Mouse (Mus musculus): ENCODE measurements at regions not wholly inside any gene's neighbourhood (a gene's known extent, or its start where the extent isn't known, plus 50 kb on each side); places are given as distances from the start of the nearest gene placed in this dataset.
A peak's percentile ranks its signal among the peaks of the same experiment; 100 is the strongest.

GRCm38 (mm10) chr1:186197057-186197456, 79.9 kb upstream of the Lyplal1 start:
- intact Hi-C loops (cut with DNase I) = no loop called here
- DNase-seq (ENCODE audit: low spot score in 2 of 2) = no peak

- intact Hi-C loops (cut with DNase I) = no loop called here
- no peak for DNase-seq (ENCODE audit: low spot score in 2 of 2)
Measured at GRCm38 (mm10) chr1:186189390-186189789, 72.3 kb upstream of the Lyplal1 start.

- intact Hi-C loops (cut with DNase I) = no loop called here
- DNase-seq (ENCODE audit: low spot score in 2 of 2) = no peak
Measured at GRCm38 (mm10) chr1:186187372-186187771, 70.3 kb upstream of the Lyplal1 start.

GRCm38 (mm10) chr1:186183204-186183651, 66.1 kb upstream of the Lyplal1 start:
- DNase-seq (ENCODE audit: low spot score in 2 of 2) = no peak
- intact Hi-C loops (cut with DNase I) = loop anchor here (5.0 kb wide), 1 partner anchor 529 kb away; no protein-coding TSS in a partner anchor

GRCm38 (mm10) chr1:186182498-186183203, 65.5 kb upstream of the Lyplal1 start:
- DNase-seq (ENCODE audit: low spot score in 2 of 2) = peak; percentile 43 to 46
- intact Hi-C loops (cut with DNase I) = loop anchor here (5.0 kb wide), 1 partner anchor 530 kb away; no protein-coding TSS in a partner anchor

- intact Hi-C loops (cut with DNase I) = no loop called here
- DNase-seq (ENCODE audit: low spot score in 2 of 2) = no peak
Measured at GRCm38 (mm10) chr1:186177019-186177418, 59.9 kb upstream of the Lyplal1 start.

- intact Hi-C loops (cut with DNase I) = no loop called here
- DNase-seq (ENCODE audit: low spot score in 2 of 2) = no peak
Measured at GRCm38 (mm10) chr1:186173472-186174014, 56.4 kb upstream of the Lyplal1 start.

- intact Hi-C loops (cut with DNase I) = no loop called here
Measured at GRCm38 (mm10) chr1:186171691-186172090, 54.6 kb upstream of the Lyplal1 start.

More at GRCm38 (mm10) chr1:186171691-186172090, 54.6 kb upstream of the Lyplal1 start:
- no peak for DNase-seq (ENCODE audit: low spot score in 2 of 2)
